Mouse (Mus musculus) cerebellum, adult 11-12 months (tissue): ENCODE data around the gene Adgre5.

Experiments
- DNase-seq: peaks from one replicate; pipeline ENCODE4 v3.0.0; 2022

Adgre5 gene

DNA sequence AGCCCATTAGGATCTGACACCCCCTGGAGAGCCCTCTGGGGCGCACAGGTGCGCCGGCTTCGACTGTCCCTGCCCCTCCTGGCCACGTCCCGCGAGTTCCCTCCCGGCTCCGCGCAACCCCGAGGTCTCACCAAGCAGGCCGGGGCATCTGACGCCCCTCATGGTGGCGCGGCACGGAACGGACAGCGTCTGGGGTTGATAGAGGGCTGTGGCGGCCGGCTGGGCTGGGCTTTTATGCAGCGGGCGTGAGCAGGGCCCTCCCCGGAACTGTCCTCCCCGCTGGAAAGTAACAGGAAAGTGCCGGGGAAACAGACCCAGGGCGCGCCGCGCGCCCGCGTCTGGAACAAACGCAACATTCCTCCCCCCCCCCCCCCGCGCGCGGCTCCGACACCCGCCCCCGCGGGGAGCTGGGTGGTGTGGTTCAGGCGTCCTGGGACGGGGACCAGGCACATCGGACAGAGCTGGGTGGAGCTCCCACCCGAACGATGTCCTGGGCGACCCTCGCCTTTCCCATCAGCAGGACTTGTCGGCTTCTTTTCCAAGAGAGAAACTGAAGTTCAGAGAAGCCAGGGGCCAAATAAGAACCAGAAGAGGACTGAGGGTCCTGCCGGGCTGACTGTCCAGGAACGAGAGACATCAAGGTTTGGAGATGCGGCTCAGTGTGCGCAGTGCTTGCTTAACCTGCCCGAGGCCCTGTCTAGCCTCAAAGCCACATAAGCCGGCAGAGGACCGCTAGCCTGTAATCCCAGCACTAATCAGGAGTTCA, at the start of gene Adgre5:
Adgre5 (minus strand) TSS at position 351 of the 766 bp plus-strand sequence.
- no peak for DNase-seq

DNA sequence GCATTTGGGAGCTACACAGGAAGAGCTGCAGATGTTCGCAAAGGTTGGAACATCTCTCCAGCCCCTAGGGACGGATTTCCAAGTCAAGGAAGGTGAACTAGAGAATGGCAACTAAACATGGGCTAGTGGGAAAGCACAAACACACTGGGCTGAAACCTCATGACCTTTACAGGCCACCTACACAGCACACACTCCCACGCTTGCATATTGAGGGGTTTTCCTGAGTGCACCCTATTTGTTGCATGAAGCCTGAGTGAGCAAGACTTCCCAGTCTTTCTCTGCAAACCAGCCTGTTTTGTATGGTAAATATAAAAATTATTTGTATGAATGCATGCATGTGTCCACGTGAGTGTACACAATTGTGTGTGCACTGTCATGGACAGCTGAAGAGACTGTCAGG, 48.7 kb upstream of the Adgre5 start:
- DNase-seq, result no peak

DNA sequence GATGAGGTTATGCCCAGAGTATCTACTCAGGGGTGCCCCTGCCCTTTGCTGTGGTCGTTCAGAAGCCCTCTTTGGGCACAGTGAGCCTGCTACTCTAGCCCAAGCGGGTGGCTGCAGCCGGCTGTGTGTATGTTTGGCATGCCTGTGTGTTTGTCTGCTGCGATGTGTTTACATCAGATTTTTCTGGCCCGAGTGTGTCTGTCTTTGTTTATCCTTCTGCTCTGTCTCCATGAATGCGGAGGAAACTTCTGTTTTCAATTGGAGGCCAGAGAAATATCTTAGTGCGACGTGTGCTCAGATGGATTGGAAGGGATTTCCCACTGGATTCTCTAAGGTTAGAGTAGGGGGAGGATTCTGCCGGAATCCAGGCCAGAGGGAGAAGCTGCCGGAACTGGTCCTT, 43.9 kb upstream of the Adgre5 start:
- DNase-seq, result no peak

DNA sequence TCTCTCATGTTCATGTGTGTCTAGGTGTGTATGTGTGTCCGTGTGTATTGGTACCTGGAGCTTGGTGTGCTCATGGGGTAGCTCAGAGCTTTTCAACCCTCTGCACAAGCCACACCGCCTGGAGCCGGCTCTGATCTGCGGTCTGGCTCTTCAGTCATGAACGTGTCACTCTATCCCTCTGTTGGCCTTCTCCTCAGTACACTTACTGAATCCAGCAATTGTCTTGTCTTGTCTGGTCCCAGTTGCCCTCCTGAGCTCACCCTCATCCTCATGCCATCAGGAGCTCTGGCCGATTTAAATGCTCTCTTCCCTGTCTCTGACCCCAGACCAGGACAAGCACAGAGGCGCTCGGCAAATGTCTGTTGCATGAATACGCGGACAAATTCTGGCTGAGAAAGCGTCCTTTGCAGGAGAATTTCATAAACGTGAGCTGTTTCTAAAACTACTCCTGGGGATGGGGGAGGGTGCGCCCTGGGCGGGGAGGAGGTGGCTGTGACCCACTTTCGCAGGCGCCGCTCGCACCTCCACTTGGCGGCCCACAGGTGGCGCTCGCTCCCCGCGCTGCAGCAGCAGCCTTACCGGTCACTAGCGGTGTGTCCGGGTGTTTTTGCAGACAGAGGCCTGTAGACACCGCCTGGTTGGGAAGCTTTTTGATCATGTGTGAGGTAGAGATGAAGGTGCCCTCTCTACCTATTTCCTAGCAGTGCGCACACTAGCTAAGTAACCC, 41.9 kb upstream of the Adgre5 start:
- peak; percentile 89 for DNase-seq

DNA sequence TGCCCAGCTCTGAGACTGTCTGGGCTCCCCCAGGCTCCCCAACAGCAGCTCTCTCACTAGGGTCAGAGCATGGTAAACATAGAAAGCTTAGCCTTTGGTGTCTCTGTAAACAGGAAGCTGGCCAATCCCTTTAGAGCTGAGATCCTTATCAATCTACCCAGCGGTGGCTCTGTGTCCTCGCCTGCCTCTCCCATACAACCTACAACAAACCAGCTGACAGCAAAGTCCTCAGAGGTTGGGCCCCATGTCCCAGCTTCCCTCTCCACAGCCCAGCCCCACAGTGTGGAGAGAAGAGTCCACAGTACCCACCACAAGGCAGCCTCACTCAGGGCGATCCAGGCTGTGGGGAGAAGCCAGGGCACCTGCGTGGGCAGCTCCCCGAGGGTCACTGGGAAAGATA, 38.5 kb upstream of the Adgre5 start:
- no peak for DNase-seq

DNA sequence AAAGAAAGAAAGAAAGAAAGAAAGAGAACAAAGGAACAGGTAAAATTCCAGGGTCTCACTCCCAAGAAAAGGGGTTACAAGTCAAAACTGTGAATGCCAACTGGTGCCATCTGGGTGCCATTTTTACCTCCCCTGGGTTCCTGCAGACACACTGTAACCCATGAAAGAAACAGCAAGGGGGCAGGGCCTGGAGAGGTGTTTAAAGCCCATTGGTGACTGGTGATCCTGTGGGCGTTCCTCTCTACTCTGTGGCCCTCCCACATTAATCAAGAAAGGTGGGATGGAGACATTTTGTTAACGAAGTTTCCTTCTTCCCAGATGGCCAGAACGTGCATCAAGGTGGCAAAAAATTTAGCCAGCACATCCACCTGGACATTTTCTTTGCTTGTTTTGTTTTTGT, 36.9 kb upstream of the Adgre5 start:
- no peak for DNase-seq

DNA sequence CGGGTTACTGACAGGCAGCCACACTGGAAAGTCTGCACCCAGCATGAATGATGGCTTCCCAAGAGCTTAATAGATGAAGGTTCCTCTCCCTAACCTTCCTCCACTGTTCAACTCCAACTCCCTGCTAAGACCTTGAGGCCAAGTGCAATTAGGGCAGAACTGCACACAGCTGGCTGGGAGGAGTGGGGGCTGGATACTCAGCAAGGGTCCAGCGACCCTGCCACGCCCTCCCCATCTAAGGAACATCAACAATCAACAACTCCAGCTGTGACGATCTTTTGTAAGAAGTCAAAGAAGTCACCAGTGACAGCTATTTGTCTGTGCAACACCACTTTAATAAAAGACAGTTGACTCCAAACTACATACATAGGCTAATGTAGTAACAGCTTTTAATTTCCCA, 35.5 kb upstream of the Adgre5 start:
- no peak for DNase-seq

DNA sequence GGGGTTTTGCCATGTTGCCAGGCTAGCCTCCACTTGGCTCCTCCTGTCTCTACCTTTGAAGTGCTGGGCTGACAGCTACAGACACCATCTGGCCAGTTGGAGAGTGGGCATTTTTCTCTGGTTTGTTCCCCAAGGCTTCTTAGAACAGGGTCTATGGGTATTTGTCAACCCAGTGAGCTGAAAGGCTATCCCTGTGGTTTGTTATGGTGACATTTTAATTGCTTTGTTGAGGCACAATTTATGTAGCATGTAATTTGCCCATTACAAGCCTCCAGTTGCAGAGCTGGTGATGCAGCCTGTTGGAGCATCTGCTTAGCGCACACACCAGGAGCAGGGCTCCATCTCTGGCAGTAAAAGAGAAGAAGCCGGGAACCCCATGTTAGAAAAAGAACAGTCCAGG, 33.1 kb upstream of the Adgre5 start:
- no peak for DNase-seq

DNA sequence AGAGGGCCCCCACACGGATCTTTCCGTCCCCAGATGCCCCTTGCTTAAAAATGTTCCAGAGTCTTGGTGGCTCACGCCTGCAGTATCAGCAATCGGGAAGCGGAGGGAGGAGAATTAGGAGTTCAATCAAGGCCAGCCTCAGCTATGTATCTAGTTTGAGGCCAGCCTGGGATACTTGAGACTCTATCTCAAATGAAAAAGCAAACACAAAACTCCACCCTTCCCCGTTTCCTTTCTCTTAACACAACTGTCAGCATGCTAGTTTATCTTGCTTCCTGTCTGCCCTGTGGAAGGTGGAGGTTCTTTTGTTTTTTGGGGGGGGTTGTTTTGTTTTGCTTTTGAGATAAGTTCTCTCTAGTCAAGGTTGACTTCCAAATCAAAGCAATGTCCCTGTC, 32.3 kb upstream of the Adgre5 start:
- DNase-seq, result no peak

DNA sequence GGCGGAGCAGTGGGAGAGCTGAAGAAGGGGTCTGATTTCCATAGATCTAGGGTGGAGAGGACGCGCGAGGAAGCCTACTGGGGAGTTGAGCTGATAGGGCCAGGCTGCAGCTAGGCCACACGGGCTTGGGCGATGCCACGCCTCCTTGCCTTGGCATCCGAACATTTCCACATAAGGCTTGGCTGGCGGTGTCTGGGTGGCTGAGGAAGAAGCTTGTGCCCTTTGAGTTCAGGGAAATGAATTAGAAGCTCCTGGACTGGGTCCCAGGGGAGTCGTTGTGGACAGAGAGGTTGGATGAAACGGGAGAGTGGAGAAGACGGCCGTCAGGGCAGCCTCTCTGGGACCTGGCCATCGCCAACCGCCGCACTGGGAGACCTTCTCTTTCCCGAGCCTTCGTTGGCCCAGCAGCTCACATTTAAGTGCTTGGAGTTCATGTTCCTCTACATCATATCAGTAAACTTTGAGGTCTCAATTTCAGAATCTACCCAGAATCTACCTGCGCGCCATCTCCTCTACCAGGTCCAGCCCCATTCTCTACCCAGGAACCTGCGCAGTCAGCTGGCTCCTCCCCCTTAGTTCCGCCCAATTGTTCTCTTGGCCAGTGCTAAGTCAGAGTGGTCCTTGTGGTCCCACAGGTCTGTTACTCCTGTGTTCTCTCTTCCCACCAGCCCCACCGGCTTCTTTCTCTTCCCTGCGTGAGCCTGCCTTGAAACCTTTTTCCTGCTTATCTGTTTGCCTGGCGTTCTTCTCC, 31.8 kb upstream of the Adgre5 start:
- DNase-seq, result peak; percentile 44

DNA sequence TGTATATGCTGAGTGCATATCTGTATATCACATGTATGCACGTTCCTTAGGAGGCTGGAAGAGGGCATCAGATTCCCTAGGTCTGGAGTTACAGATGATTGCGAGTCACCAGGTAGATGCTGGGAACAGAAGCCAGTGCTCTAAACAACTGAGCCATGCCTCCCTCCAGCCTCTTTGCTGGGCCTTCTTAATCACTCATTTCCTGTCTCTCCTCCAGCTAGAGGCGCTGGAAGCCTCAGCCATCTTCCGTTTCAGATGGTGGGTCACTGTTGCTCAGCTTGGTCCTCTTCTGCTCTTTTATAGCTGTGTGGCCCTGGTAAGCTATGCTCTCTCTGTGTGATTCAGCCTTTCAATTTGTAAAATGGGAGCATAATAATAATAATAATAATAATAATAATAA, 30.7 kb upstream of the Adgre5 start:
- no peak for DNase-seq

DNA sequence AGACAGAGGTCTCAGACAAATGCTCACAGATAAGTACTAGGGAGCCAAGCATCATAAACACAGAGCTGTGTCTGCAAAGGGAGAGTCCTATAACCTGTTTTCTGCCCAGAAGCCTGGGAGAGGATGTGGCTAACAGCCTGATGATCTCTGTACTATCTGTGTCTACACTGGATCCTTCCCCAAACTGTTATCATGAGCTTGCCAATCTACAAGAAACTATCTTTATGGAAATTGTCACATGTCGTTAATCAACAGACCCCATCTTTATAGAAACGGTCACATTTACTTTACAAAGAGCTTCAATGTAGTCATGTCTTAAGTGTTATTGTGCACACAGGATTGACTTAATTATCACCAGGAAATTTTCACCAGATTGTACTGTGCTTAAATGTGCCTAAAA, 29.5 kb upstream of the Adgre5 start:
- no peak for DNase-seq

DNA sequence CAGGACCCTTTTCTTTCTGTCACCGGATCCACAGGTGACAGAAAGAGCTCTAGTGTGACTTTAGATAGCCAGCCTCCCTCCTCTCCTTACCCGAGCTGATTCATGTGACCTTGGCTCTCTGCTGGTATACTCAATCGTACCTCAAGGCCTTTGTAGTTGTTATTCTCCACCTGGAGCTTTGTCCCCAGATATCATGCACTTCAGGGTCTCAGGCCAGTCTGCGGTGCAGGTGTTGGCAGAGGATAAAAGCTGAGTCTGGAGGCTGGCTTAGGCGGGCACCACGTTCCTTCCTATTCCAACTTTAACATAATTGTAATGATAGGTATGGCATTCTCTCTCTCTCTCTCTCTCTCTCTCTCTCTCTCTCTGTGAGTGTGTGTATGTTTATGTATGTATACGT, 28.6 kb upstream of the Adgre5 start:
- no peak for DNase-seq

DNA sequence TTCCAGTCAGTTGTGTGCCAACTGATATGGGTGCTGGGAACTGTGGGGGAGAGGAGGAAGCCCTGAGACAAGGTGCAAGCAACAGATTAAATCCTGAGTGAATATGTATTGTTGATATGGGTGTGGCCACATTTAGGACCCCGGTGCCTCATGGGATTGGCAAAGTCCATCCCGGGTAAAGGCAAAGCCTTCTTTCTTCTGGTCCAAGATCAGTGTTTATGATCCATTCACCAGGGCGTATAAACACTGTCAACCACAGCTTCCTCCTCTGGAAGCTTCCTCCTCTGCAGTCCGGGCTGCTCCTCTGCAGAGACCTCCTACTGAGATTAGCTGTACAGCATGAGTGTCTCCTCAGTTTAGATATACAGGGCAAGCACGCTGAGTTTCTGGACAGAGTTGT, 27.4 kb upstream of the Adgre5 start:
- no peak for DNase-seq

DNA sequence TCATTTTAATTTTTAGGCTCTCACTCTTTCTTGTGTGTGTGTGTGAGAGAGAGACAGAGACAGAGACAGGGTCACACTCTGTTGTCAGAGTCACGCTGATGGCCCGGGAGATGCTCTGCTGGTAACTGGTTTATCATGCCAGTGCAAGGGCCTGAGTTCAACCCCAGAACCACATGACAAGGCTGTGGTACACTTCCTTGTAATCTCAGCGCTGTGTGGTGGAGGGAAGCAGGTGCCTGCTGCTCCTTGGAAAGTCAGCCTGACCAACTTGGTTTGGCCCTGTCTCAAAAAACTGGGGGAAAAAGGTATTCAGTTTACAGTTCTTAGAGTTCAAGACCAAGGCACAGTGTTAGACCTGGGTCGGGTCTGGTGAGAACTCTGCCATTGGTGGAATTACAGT, 26.3 kb upstream of the Adgre5 start:
- DNase-seq, result no peak

DNA sequence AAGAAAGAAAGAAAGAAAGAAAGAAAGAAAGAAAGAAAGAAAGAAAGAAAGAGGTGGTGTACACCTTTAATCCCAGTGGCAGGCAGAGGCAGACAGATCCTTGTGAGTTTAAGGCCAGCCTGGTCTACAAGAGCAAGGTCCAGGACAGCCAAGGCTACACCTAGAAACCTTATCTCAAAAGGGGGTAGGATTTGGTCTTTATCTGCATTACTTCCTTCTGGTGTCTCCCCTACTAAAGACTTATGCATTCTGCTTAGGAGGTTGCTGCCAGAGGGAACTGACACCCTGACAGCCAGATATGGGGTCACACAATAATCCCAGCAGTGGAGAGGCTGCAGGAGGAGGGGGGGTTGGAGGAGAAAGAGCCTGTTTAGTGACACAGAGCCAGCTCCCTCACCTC, 24.5 kb upstream of the Adgre5 start:
- no peak for DNase-seq

DNA sequence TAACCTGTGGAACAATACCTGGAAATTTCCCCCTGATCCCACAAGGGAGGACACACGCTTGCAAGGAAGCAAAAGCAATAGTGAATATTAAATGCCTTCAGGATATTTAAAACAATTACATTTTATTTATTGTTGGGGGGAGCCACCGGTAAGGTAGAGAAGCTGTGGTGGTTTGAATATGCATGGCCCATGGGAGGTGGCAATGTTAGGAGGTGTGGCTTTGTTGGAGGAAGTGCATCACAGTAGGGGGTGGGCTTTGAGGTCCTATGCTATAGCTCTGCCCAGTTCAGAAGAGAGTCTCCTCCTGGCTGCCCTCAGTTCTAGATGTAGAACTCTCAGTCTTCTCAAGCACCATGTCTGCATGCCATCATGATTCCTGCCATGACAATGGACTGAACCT, 23.6 kb upstream of the Adgre5 start:
- DNase-seq, result no peak

DNA sequence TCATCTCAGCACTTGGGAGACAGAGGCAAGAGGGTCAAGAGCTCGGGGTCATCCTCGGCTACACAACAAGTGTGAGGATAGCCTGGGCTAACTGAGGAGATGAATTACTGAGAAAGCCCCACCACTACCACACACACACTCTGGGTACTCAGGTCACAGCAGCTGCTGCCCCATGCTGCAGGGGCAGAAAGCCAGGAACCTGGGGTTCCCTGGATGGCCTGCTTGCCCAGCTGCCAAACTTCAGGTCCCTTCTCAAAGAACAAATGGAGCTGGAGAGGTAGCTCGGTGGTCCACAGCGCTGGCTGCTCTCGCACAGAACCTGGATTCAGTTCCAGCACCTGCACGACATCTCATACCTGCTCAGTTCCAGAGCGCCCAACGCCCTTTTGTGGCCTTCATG, 23.0 kb upstream of the Adgre5 start:
- DNase-seq, result no peak

DNA sequence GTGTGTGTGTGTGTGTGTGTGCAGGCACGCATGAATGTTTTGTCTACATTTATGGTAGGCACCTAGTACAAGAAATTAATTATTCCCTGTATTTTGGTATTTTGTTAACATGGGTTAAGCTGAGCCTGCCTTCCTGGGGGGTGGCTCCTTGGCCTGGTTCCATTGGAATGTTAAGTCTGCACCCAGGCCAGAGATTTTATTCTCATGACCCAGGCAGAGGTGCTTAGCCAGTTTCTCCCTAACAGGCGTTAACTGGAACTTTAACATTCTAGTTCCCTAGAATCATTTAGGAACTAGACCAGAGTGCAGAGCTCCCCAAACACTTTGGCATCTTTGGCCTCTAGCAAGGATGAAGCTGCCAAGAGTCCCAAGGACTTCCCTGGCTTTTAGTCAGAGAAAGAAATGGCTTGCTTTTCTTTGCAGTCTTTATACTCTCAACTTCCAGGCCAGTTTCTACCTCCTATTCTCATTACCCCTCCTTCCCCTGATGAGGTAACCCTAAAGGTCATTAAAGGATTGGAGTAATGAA, 18.2 kb upstream of the Adgre5 start:
- DNase-seq, result no peak

DNA sequence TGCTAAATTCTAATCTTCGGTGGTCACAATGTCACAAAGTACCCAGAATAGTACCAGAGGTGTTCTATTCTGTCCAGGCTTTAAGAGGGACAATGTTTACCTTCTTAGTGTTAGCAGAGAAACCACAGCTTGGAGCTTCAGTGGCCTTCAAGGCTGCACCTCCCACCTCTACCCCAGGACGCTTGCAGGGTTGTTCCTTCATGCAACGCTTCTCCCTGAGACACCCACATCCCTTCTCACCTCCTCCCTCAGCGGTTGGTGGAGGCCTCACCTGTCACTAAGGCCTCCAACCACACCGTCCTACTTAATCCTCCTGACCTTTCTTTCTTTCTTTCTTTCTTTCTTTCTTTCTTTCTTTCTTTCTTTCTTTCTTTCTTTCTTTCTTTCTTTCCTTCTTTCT, 17.2 kb upstream of the Adgre5 start:
- DNase-seq, result no peak

DNA sequence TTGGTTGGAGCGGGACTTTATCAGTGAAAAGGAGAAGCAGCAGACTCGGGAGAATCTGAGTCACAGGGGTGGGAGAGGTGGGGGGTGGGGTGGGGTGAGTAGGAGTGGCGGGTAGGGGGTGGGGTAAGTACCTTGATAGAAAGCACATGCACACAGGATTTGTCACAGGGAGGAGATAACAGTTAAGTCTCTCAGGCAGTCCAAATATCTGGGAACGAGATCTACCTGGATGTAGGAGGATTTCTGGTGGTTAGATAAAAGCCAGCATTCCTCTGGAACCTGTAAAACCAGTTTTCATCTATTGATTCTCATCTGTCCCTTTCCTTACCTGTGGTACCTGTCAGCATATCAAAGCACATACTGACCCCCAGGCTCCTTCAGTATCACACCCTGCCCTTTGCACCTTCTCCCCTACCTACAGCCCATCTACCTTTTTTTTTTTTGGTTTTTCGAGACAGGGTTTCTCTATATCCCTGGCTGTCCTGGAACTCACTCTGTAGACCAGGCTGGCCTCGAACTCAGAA, 16.0 kb upstream of the Adgre5 start:
- DNase-seq, result no peak

DNA sequence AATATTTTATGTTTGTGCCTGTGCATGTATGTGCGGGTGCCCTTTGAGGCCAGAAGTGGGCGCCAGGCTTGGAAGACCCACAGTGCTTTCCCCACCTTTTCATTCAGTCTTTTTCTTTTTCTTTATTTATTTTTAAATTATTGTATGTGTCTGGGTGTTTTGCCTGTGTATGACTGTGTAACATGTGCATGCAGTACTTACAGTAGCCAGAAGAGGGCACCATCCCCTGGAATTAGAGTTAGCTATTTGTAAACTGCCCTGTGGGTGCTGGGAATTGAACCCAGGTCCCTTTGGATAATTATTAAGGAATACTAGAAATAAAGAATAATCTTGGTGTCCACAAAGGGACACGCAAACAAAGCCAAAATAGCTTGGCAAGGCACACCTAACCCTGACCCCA, 15.1 kb upstream of the Adgre5 start:
- DNase-seq, result no peak

DNA sequence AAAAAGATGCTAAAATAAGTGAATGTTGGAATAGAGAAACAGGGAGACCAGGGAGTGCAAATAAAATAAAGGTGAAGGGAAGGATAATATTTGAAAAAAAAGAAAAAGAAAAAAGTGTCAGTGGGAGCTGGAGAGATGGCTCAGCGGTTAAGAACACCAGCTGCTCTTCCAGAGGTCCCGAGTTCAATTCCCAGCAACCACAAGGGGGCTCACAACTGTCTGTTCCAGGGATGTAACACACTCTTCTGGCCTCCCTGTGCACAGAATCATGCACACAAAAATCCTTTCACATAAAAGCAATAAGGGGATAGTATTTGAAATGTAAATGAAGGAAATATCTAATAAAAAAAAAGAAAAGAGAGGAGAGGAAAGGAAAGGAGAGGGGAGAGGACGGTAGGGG, 13.0 kb upstream of the Adgre5 start:
- no peak for DNase-seq

DNA sequence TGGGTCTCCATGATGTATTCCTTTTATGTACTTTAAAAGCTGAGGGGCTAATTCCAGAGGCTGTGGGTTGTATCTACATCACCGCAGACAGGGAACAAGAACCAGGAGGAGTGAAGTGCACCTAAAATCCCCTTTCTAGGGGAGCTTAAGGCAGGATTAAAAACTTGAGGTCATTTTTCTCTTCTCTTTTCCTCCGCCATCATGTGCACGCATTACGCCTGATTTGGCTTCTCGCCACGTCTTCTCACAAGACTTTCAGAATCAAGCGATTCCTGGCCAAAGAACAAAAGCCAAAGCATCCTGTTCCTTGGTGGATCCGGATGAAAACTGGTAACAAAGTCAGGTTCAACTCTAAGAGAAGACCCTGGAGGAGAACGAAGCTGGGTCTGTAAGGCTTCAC, 8.1 kb upstream of the Adgre5 start:
- no peak for DNase-seq
